Comparison of ENCODE assay signal across 8 mouse cellular contexts in the genomic region with DNA sequence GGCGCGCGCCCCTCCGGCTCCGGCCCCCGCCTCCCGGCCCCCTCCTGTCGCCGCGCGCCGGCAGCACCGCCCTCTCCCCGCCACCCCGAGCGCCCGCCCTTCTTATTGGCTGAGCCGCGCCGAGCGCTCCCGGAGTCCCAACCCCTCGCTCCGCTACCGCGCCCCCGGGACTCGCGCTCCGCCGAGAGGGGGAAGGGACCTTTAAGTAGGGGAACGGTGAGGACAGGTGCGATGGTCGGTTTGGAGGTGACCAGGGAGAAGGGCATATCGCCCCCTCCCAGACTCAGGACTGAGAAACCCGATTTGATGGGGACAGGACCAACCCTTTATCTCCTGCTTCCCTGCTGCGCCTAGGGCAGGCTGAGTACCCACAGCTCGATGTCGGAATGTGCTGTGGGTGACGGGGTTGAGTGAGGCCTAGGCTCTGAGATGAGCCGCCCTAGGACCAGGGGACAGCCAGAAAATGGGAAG. TPM values are rescaled to one million over a fixed set of nuclear protein-coding genes. Genes with fewer than 3 reads are reported as not detected.
DNase-seq lines count a peak whose midpoint lies in the region; ATAC-seq and TF ChIP-seq lines count a peak whose summit lies in the region.
"Had no signal": no experiment of that assay in that cellular context is flagged by ENCODE, and none has a peak within 500 bp of the region (broad histone marks: within the 10 kb centered on the region; RNA-seq: fewer than 3 reads in every experiment).

No protein-coding gene starts in this region.

- ATAC-seq in common myeloid progenitor, adult 5-6 weeks (replicated peaks; ENCODE audit: low read depth, poor library complexity, severe bottlenecking) = peak; percentile 57
- ATAC-seq in hindbrain, postnatal 0 days = peak; percentile 89
- ATAC-seq in megakaryocyte-erythroid progenitor cell, adult 5-6 weeks (replicated peaks; ENCODE audit: low FRiP score, low TSS enrichment, poor library complexity, severe bottlenecking) = peak; percentile 50

- peak overlapping the region; percentile 70 for H3K4me3 ChIP-seq in hindbrain, postnatal 0 days (ENCODE audit: low read length)

- WGBS in hindbrain, postnatal 0 days = under 1% methylated on average over 38 of the region's 41 CpGs

- no peaks in the 10 kb centered on the region for H3K36me3 ChIP-seq in hindbrain, postnatal 0 days (ENCODE audit: insufficient read depth, low read length)

- H3K9ac ChIP-seq in hindbrain, postnatal 0 days (replicated peaks; ENCODE audit: low read length) = peak overlapping the region; percentile 78

- TF ChIP-seq CTCF in hindbrain, postnatal 0 days (IDR thresholded peaks at IDR 0.05; ENCODE audit: low read depth) = no peak

- no peaks in the 10 kb centered on the region for H3K27me3 ChIP-seq in hindbrain, postnatal 0 days (ENCODE audit: insufficient read depth, low read length)

- peak; percentile 76 for DNase-seq in adrenal gland, adult 8-10 months
- DNase-seq in gastrocnemius, postnatal 10 days = peak; percentile 78
- DNase-seq in hindbrain, postnatal 0 days (ENCODE audit: low spot score) = peak; percentile 94
- peak; percentile 74 to 81 for DNase-seq in left cerebral cortex, adult 8-10 months (ENCODE audit: low spot score in 2 of 2)
- peak; percentile 91 for DNase-seq in right cerebral cortex, postnatal 4 days

- no peaks in the 10 kb centered on the region for H3K9me3 ChIP-seq in hindbrain, postnatal 0 days (ENCODE audit: low read length)

- H3K27ac ChIP-seq in hindbrain, postnatal 0 days = peak overlapping the region; percentile 76

- peak overlapping the region; percentile 99 for H3K4me2 ChIP-seq in hindbrain, postnatal 0 days (ENCODE audit: low read depth, low read length)

- peaks cover 27% of the 10 kb centered on the region for H3K4me1 ChIP-seq in hindbrain, postnatal 0 days (ENCODE audit: insufficient read depth, low read length)

RNA-seq across cellular contexts. Expression of a gene that starts 0.3 kb away (rescaled TPM):
- total RNA-seq in adrenal gland, adult 8-10 months (2022) = 10 to 100 TPM; 17.7 to 47.2 (median 36.0) TPM
- total RNA-seq in common myeloid progenitor, adult 5-6 weeks (2017) = 0.41 and 0.49 TPM in 2 replicates
- 10 to 100 TPM in 1 of 2 experiments, 1 to 10 TPM in 1; 5.4 to 10.8 TPM for total RNA-seq in gastrocnemius, postnatal 10 days (2021)
- total RNA-seq in hindbrain, postnatal 0 days (2014; rRNA removed) = 55.9 and 70.5 TPM in 2 replicates
- polyA plus RNA-seq in hindbrain, postnatal 0 days (2015; fragmentation: Nextera tagmentation; extraction: Ambion mirVana) = 10.8 and 11.5 TPM in 2 replicates
- 10 to 100 TPM; 33.4 to 38.9 (median 37.6) TPM for total RNA-seq in left cerebral cortex, adult 8-10 months (2022)
- 1.2 TPM in 1 of 2 replicates, not detected in the other for total RNA-seq in megakaryocyte-erythroid progenitor cell, adult 5-6 weeks (2014; fragmentation: Nextera tagmentation)
- not detected in 2 replicates for total RNA-seq in megakaryocyte-erythroid progenitor cell, adult 5-6 weeks (2017)

RNA-seq across cellular contexts. Expression of a gene that starts 12.9 kb away (rescaled TPM):
- 10 to 100 TPM in 1 of 4 experiments, 1 to 10 TPM in 3; 6.5 to 11.2 (median 9.1) TPM for total RNA-seq in adrenal gland, adult 8-10 months (2022)
- total RNA-seq in common myeloid progenitor, adult 5-6 weeks (2017) = 0.05 TPM in 1 of 2 replicates, not detected in the other
- 10 to 100 TPM in 1 of 2 experiments, 1 to 10 TPM in 1; 7.7 to 11.2 TPM for total RNA-seq in gastrocnemius, postnatal 10 days (2021)
- total RNA-seq in hindbrain, postnatal 0 days (2014; rRNA removed) = 8.7 and 13.3 TPM in 2 replicates
- 7.2 and 7.4 TPM in 2 replicates for polyA plus RNA-seq in hindbrain, postnatal 0 days (2015; fragmentation: Nextera tagmentation; extraction: Ambion mirVana)
- total RNA-seq in left cerebral cortex, adult 8-10 months (2022) = 1 to 10 TPM; 5.8 to 8.0 (median 6.9) TPM
- not detected in 2 replicates for total RNA-seq in megakaryocyte-erythroid progenitor cell, adult 5-6 weeks (2014; fragmentation: Nextera tagmentation)
- total RNA-seq in megakaryocyte-erythroid progenitor cell, adult 5-6 weeks (2017) = 0.23 TPM in 1 of 2 replicates, not detected in the other
- total RNA-seq: neutrophil, adult 5-6 weeks had no signal

RNA-seq across cellular contexts. Expression of a gene that starts 40.2 kb away (rescaled TPM):
- total RNA-seq in adrenal gland, adult 8-10 months (2022) = 1 to 10 TPM in 1 of 4 experiments, under 1 TPM in 3; 0.55 to 1.3 (median 0.64) TPM
- total RNA-seq in common myeloid progenitor, adult 5-6 weeks (2017) = 0.78 and 4.5 TPM in 2 replicates
- total RNA-seq in gastrocnemius, postnatal 10 days (2021) = under 1 TPM; 0.23 to 0.26 TPM
- total RNA-seq in hindbrain, postnatal 0 days (2014; rRNA removed) = 8.8 and 9.8 TPM in 2 replicates
- polyA plus RNA-seq in hindbrain, postnatal 0 days (2015; fragmentation: Nextera tagmentation; extraction: Ambion mirVana) = 5.1 and 6.1 TPM in 2 replicates
- total RNA-seq in left cerebral cortex, adult 8-10 months (2022) = 1 to 10 TPM; 4.7 to 5.8 (median 5.1) TPM
- total RNA-seq in megakaryocyte-erythroid progenitor cell, adult 5-6 weeks (2014; fragmentation: Nextera tagmentation) = 1.9 and 5.2 TPM in 2 replicates
- total RNA-seq in megakaryocyte-erythroid progenitor cell, adult 5-6 weeks (2017) = 1.1 and 7.3 TPM in 2 replicates
- total RNA-seq: neutrophil, adult 5-6 weeks had no signal

RNA-seq across cellular contexts. Expression of a gene that starts 41.7 kb away (rescaled TPM):
- total RNA-seq in adrenal gland, adult 8-10 months (2022) = 10 to 100 TPM; 73.5 to 97.6 (median 86.0) TPM
- 11.5 and 32.2 TPM in 2 replicates for total RNA-seq in common myeloid progenitor, adult 5-6 weeks (2017)
- 10 to 100 TPM; 35.9 to 45.5 TPM for total RNA-seq in gastrocnemius, postnatal 10 days (2021)
- total RNA-seq in hindbrain, postnatal 0 days (2014; rRNA removed) = 63.2 and 90.6 TPM in 2 replicates
- polyA plus RNA-seq in hindbrain, postnatal 0 days (2015; fragmentation: Nextera tagmentation; extraction: Ambion mirVana) = 41.9 and 43.5 TPM in 2 replicates
- 10 to 100 TPM; 54.5 to 65.4 (median 58.7) TPM for total RNA-seq in left cerebral cortex, adult 8-10 months (2022)
- 59.4 and 83.4 TPM in 2 replicates for total RNA-seq in megakaryocyte-erythroid progenitor cell, adult 5-6 weeks (2014; fragmentation: Nextera tagmentation)
- total RNA-seq in megakaryocyte-erythroid progenitor cell, adult 5-6 weeks (2017) = 8.3 and 24.8 TPM in 2 replicates

Comparison
In these comparisons a context has a peak if more than half of its experiments do, and no peak if none do; other contexts are left out.
1. Peak in every context shown above with its lines: DNase-seq, ATAC-seq, H3K4me3 ChIP-seq and H3K27ac ChIP-seq.